Mouse (Mus musculus): ENCODE data around the gene Rac3.

DNA sequence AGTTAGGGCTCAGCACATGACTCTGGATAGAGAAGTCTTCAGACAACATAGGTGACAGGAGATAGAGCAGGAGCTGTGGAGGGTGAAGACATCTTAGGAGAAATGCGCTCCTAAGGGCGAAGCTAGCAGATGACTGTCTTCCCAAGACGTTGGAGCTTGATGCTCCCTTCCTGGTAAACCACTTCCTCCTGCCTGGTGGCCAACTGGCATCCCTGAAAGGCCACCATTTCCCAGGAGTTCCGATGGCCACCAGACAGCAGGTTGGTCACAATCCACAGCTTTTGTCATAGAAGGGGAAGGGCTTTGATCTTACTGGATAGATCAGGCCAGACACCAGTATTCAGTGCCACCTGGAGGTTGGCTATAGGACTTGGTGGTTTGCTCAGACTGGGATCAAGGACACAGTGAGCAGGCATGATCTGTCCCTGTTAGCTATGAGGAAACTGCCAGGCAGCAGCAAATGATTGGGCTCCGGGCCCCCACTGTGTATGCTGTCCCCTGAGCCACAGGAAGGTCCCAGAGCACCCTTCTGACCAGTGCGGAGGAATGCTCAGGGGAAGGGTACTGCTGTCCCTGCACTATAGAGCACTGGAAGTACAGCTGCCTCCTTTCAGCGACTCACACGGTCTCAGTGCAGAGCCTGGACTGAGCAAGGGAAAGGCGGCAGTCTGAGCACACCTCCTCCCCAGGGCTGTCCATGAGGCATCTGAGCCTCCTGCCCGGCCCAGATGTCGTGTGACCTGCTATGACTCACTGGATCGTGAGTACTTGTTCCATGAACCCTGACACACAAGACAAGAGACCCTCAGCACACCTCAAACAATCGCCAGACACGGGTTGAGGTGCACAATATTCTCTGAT is 40.8 kb downstream of the Rac3 start:
- TF ChIP-seq MYOG (IDR thresholded peaks at IDR 0.05; ENCODE audit: control insufficient read depth, extremely low read depth, insufficient read length) (no peak), CTCF (IDR thresholded peaks at IDR 0.05; ENCODE audit: control insufficient read depth, insufficient read depth, insufficient read length) (no peak), MAX (IDR thresholded peaks at IDR 0.05) (peak; percentile 52), USF1 (IDR thresholded peaks at IDR 0.05; ENCODE audit: low read depth) (no peak), FOSL1 (IDR thresholded peaks at IDR 0.05; ENCODE audit: insufficient read depth, low read length, poor library complexity, severe bottlenecking) (no peak)

Measured in C2C12 (cell line).